In the genomic region with DNA sequence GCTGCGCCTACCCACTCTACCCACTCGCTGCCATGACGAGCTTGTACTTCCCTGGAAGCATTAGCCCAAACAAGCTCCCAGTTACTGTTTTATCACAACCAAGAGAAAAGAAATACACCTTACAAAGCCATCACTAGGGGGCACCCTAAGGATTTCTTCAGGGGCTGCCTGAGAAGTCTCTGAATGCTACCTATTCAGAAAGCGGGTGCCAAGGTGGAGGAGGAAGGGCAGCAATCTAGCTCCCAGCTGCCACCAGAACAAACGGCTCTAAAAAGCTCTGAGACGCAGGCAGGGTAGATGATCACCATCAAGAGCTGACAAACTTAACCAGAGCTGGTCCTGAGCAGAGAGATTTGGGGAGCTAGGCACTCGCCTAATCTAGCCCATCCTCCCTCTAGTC, we compare ENCODE assay signal across 9 mouse cellular contexts. TPM values are rescaled to one million over a fixed set of nuclear protein-coding genes. Genes with fewer than 3 reads are reported as not detected.
DNase-seq lines count a peak whose midpoint lies in the region; ATAC-seq and TF ChIP-seq lines count a peak whose summit lies in the region.
"Had no signal": no experiment of that assay in that cellular context is flagged by ENCODE, and none has a peak within 500 bp of the region (broad histone marks: within the 10 kb centered on the region; RNA-seq: fewer than 3 reads in every experiment).

No protein-coding gene starts in this region.

- WGBS in kidney, embryonic 14.5 days = 52% methylated on average over 7 of the region's 7 CpGs

- TF ChIP-seq POLR2A in MEL (IDR thresholded peaks at IDR 0.05; ENCODE audit: control insufficient read depth in 1 of 2, insufficient read depth in 1 of 2, low read depth in 1 of 2, low read length in 2 of 2, poor library complexity in 1 of 2) = no peak

- no peak for TF ChIP-seq EP300 in MEL (IDR thresholded peaks at IDR 0.05; ENCODE audit: low read depth in 1 of 2, low read length in 2 of 2)

- H3K27ac ChIP-seq in kidney, embryonic 14.5 days (ENCODE audit: low read depth, low read length) = no peak overlapping the region
- no peak overlapping the region for H3K27ac ChIP-seq in MEL (ENCODE audit: control insufficient read depth, low read depth, low read length)
- H3K27ac ChIP-seq: embryonic facial prominence, embryonic 15.5 days had no signal

- no peaks in the 10 kb centered on the region for H3K9me3 ChIP-seq in kidney, embryonic 14.5 days (ENCODE audit: control insufficient read depth, low read length)
- no peaks in the 10 kb centered on the region for H3K9me3 ChIP-seq in MEL (replicated peaks; ENCODE audit: insufficient read depth, low read length)
- H3K9me3 ChIP-seq: embryonic facial prominence, embryonic 15.5 days had no signal

- no peak overlapping the region for H3K9ac ChIP-seq in kidney, embryonic 14.5 days (ENCODE audit: low read depth, low read length)
- no peak overlapping the region for H3K9ac ChIP-seq in MEL (ENCODE audit: control insufficient read depth, low read depth, low read length, poor library complexity, severe bottlenecking)
- H3K9ac ChIP-seq: embryonic facial prominence, embryonic 15.5 days had no signal

- no peaks in the 10 kb centered on the region for H3K4me1 ChIP-seq in kidney, embryonic 14.5 days (ENCODE audit: control insufficient read depth, insufficient read depth, low read length)
- H3K4me1 ChIP-seq in MEL (ENCODE audit: control insufficient read depth in 1 of 2, insufficient read depth in 2 of 2, low read length in 2 of 2) = no peaks in the 10 kb centered on the region
- H3K4me1 ChIP-seq: embryonic facial prominence, embryonic 15.5 days had no signal

- peaks cover 77% of the 10 kb centered on the region for H3K36me3 ChIP-seq in kidney, embryonic 14.5 days (ENCODE audit: control insufficient read depth, insufficient read depth, low read length)
- peaks cover 0 to 2% of the 10 kb centered on the region in 2 experiments; a peak in 2 of 4 replicates for H3K36me3 ChIP-seq in MEL (ENCODE audit: control insufficient read depth in 1 of 2, insufficient read depth in 2 of 2, low read length in 2 of 2)

- TF ChIP-seq RAD21 in MEL (IDR thresholded peaks at IDR 0.05; ENCODE audit: low read depth, low read length) = peak; percentile 71

- intact Hi-C loops in heart, postnatal 14 days (cut with DNase I) = loop anchor here (1.0 kb wide), 1 partner anchor 47 kb away; no protein-coding TSS in a partner anchor
- intact Hi-C loops in left cerebral cortex, postnatal 10 days (cut with DNase I) = loop anchor here (5.0 kb wide), 1 partner anchor 45 kb away; no protein-coding TSS in a partner anchor

- no peak overlapping the region for H3K4me3 ChIP-seq in kidney, embryonic 14.5 days (ENCODE audit: low read length)
- no peak overlapping the region for H3K4me3 ChIP-seq in MEL (ENCODE audit: control insufficient read depth in 1 of 2, insufficient read depth in 1 of 2, low read depth in 2 of 2, low read length in 2 of 2)
- H3K4me3 ChIP-seq: embryonic facial prominence, embryonic 15.5 days had no signal

- no peaks in the 10 kb centered on the region for H3K27me3 ChIP-seq in kidney, embryonic 14.5 days (ENCODE audit: control insufficient read depth, insufficient read depth, low read length)
- no peaks in the 10 kb centered on the region for H3K27me3 ChIP-seq in MEL (ENCODE audit: control insufficient read depth in 1 of 2, insufficient read depth in 2 of 2, low read length in 2 of 2)
- H3K27me3 ChIP-seq: embryonic facial prominence, embryonic 15.5 days had no signal

- H3K79me2 ChIP-seq in MEL (ENCODE audit: control insufficient read depth, insufficient read depth, low read length, poor library complexity) = no peaks in the 10 kb centered on the region

- peak; percentile 35 to 75 (median 49) for TF ChIP-seq CTCF in MEL (IDR thresholded peaks at IDR 0.05 in 2 of 3, conservative IDR thresholded peaks at IDR 0.05 in 1 of 3; ENCODE audit: control insufficient read depth in 1 of 3, insufficient read depth in 1 of 3, low read depth in 2 of 3, low read length in 3 of 3, poor library complexity in 1 of 3, severe bottlenecking in 1 of 3)

- ATAC-seq in kidney, embryonic 14.5 days (ENCODE audit: low FRiP score, low TSS enrichment) = no peak

- DNase-seq in kidney, adult 11 months = peak; percentile 53
- peak; percentile 77 for DNase-seq in MEL (ENCODE audit: low read depth, low spot score)
- peak; percentile 72 for DNase-seq in cerebellum, adult 9-11 months
- DNase-seq in heart, postnatal 14 days = peak; percentile 39 to 73
- DNase-seq in left cerebral cortex, postnatal 10 days (ENCODE audit: extremely low spot score in 1 of 2, low spot score in 2 of 2) = peak; percentile 44 to 50
- DNase-seq in retina, postnatal 1 day = peak; percentile 60
- DNase-seq in urinary bladder, adult 18-20 months (ENCODE audit: low spot score in 2 of 2) = no peak

- H3K4me2 ChIP-seq in kidney, embryonic 14.5 days (replicated peaks; ENCODE audit: low read depth, low read length) = no peak overlapping the region
- H3K4me2 ChIP-seq: embryonic facial prominence, embryonic 15.5 days had no signal

TF ChIP-seq in MEL, 35 proteins besides CTCF, POLR2A, EP300 and RAD21:
- peak; percentile 60 for TF ChIP-seq ZC3H11A (IDR thresholded peaks at IDR 0.05; ENCODE audit: low read depth, low read length)
- TF ChIP-seq GATA1 (IDR thresholded peaks at IDR 0.05; ENCODE audit: low read depth, low read length) = no peak
- TF ChIP-seq SMC3 (IDR thresholded peaks at IDR 0.05; ENCODE audit: low read depth, low read length) = peak; percentile 75

RNA-seq across cellular contexts. Expression of a gene that starts 39.3 kb away (rescaled TPM):
- polyA plus RNA-seq in kidney, embryonic 14.5 days (2014; fragmentation: Nextera tagmentation; extraction: Ambion mirVana) = 43.2 and 81.7 TPM in 2 replicates
- total RNA-seq in MEL (2012; rRNA removed) = 14.3 and 15.1 TPM in 2 replicates
- polyA plus RNA-seq in MEL (2012; ENCODE audit: insufficient read depth in 1 of 2, insufficient read length in 2 of 2, low read depth in 1 of 2, low replicate concordance in 2 of 2, missing spikeins in 1 of 2) = 10 to 100 TPM in 1 of 2 experiments, not detected in 1; 48.1 TPM
- 10 to 100 TPM; 42.1 to 47.2 TPM for total RNA-seq in heart, postnatal 14 days (2021)
- 10 to 100 TPM; 75.1 to 75.9 TPM for total RNA-seq in left cerebral cortex, postnatal 10 days (2021)

RNA-seq across cellular contexts. Expression of a gene that starts 51.0 kb away (rescaled TPM):
- 135 and 187 TPM in 2 replicates for polyA plus RNA-seq in kidney, embryonic 14.5 days (2014; fragmentation: Nextera tagmentation; extraction: Ambion mirVana)
- 93.3 and 99.9 TPM in 2 replicates for total RNA-seq in MEL (2012; rRNA removed)
- 100 to 1,000 TPM in 1 of 2 experiments, 10 to 100 TPM in 1; 87.0 to 133 TPM for polyA plus RNA-seq in MEL (2012; ENCODE audit: insufficient read depth in 1 of 2, insufficient read length in 2 of 2, low read depth in 1 of 2, low replicate concordance in 2 of 2, missing spikeins in 1 of 2)
- 10 to 100 TPM; 43.2 to 44.3 TPM for total RNA-seq in heart, postnatal 14 days (2021)
- 10 to 100 TPM; 73.5 to 76.0 TPM for total RNA-seq in left cerebral cortex, postnatal 10 days (2021)

RNA-seq across cellular contexts. Expression of a gene that starts 58.2 kb away (rescaled TPM):
- 43.5 and 55.8 TPM in 2 replicates for polyA plus RNA-seq in kidney, embryonic 14.5 days (2014; fragmentation: Nextera tagmentation; extraction: Ambion mirVana)
- 125 and 143 TPM in 2 replicates for total RNA-seq in MEL (2012; rRNA removed)
- 100 to 1,000 TPM in 1 of 2 experiments, 10 to 100 TPM in 1; 61.7 to 181 TPM for polyA plus RNA-seq in MEL (2012; ENCODE audit: insufficient read depth in 1 of 2, insufficient read length in 2 of 2, low read depth in 1 of 2, low replicate concordance in 2 of 2, missing spikeins in 1 of 2)
- total RNA-seq in heart, postnatal 14 days (2021) = 10 to 100 TPM; 12.3 to 13.7 TPM
- 10 to 100 TPM; 34.9 to 40.6 TPM for total RNA-seq in left cerebral cortex, postnatal 10 days (2021)

Comparison
In these comparisons a context has a peak if more than half of its experiments do, and no peak if none do; other contexts are left out.
1. DNase-seq: peak in kidney, adult 11 months (single experiment), MEL (single experiment), cerebellum, adult 9-11 months (single experiment), heart, postnatal 14 days (2 of 2), left cerebral cortex, postnatal 10 days (2 of 2) and retina, postnatal 1 day (single experiment); none in urinary bladder, adult 18-20 months (0 of 2).